Mouse (Mus musculus): ENCODE measurements around the gene Klhl40.

The Klhl40 gene

GRCm38 (mm10) chr9:121777484-121778065, at the start of gene Klhl40:
Gene Klhl40 (plus strand): TSS chr9:121777607.
- no peak for DNase-seq

DNA sequence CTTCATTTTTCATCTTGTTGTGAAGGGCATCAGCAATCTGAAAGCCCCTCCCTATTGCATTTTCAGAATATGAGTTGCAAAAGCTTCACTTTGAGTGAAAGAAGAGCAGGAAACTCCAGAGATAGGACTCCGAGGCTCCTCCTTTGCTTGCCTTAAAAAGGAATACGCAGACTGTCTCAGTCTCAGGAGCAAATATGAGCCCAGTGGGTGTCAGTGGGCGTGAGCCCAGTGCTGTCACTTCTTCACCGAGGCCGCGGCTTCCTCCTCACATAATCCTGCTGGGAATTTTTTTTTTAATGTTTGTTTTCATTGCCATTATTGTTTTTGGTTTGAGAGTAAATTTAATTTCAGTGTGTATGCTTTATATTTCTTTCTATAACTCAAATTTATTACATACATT, 36.9 kb upstream of the Klhl40 start:
- no peak for DNase-seq

GRCm38 (mm10) chr9:121741168-121741567, 36.2 kb upstream of the Klhl40 start:
- no peak for DNase-seq

DNA sequence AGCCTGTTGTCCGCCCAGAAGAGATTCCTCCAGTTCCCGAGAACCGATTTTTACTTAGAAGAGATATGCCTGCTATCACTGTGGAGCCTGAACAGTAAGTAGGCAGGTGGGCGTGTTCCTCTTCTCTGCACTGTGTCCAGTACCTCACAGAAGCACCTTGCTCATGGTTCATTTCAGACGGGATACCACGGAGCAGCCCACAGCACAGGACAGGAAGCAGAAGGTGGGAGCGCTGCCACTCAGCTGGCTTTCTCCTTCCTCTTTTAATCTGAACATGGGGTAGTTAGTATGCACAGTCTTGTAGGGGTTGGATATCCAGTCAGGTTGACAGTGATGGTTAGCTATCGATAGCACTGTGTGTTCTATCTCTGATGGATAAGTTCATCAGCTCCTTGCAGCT, 33.4 kb upstream of the Klhl40 start:
- no peak for DNase-seq

GRCm38 (mm10) chr9:121752774-121753173, 24.6 kb upstream of the Klhl40 start:
- DNase-seq = no peak

GRCm38 (mm10) chr9:121754624-121755023, 22.8 kb upstream of the Klhl40 start:
- no peak for DNase-seq

- no peak for DNase-seq
Measured at GRCm38 (mm10) chr9:121756785-121757184, 20.6 kb upstream of the Klhl40 start.

- no peak for DNase-seq
Measured at GRCm38 (mm10) chr9:121757432-121757831, 20.0 kb upstream of the Klhl40 start.

- no peak for DNase-seq
Measured at GRCm38 (mm10) chr9:121757835-121758814, 19.3 kb upstream of the Klhl40 start.

- peak; percentile 83 for DNase-seq
Measured at GRCm38 (mm10) chr9:121759091-121760081, 18.0 kb upstream of the Klhl40 start, which contains the start of gene Zfp651. Gene Zfp651 (plus strand): TSS chr9:121759330.

DNA sequence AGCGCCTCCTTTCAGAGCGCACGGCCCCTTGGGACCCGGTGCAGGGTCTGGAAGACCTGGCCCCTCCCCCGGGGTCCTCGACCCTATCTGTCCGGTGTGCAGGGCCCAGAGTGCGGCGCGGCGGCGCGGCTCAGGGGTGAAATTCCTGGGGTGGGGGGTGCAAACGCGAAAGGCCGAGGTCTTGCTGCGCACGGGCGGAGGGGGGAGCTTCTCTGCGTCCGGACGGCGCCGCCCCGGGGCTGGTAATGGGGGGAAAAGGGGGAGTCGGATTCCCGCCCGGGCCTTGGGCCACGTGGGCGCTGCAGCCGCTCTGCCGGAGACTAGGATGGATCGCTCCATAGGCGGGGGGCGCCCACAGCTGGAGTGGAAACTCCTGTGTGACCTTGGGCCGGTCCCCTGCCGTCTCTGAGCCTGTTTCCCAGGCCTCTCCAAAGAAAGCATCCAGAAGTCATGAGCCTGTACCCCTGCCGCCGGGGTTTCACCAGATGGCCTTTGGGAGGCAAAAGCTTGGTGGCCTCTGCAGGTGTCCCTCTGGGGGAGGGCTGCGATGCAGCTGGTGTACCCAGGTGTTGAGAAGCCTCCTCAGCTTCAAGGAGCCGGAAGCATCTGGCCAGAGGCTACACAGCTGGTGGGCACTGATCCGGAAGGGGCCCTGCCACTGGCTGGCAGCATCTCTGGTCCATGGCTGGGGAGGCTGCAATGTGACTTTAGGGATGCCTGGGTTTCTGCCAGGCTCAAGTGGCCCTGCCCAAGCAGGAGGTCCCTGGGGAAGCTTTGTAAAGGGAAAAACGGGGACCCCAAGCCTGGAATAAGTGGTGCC, 16.9 kb upstream of the Klhl40 start:
- peak; percentile 86 for DNase-seq

GRCm38 (mm10) chr9:121761091-121761665, 16.2 kb upstream of the Klhl40 start:
- DNase-seq = no peak

GRCm38 (mm10) chr9:121761787-121762186, 15.6 kb upstream of the Klhl40 start:
- DNase-seq = no peak

- no peak for DNase-seq
Measured at GRCm38 (mm10) chr9:121762248-121762647, 15.2 kb upstream of the Klhl40 start.

GRCm38 (mm10) chr9:121762761-121763160, 14.6 kb upstream of the Klhl40 start:
- DNase-seq = no peak

GRCm38 (mm10) chr9:121763716-121764115, 13.7 kb upstream of the Klhl40 start:
- no peak for DNase-seq

- no peak for DNase-seq
Measured at GRCm38 (mm10) chr9:121765166-121765855, 12.1 kb upstream of the Klhl40 start.

- no peak for DNase-seq
Measured at GRCm38 (mm10) chr9:121772412-121772811, 5.0 kb upstream of the Klhl40 start.

GRCm38 (mm10) chr9:121775951-121776350, 1.5 kb upstream of the Klhl40 start:
- DNase-seq = no peak

- no peak for DNase-seq
Measured at GRCm38 (mm10) chr9:121776511-121776910, 896 bp upstream of the Klhl40 start.
